Mouse (Mus musculus) lung, adult 2 months (tissue): ENCODE measurements around the gene Ddx46.
"Not testable (repeated sequence)": the region's sequence is repeated elsewhere in the genome, so short reads cannot be mapped to it uniquely, and the experiment has no call there.

Experiments
- CTCF ChIP-seq: fragments of 200-500 bp; IDR thresholded peaks from 2 replicates; pipeline ENCODE4 v1.5.1; 2011; ENCODE audit warnings: mild to moderate bottlenecking, low read length, control low read depth; ENCODE audit not compliant: insufficient read depth
- POLR2A ChIP-seq: fragments of 200-500 bp; IDR thresholded peaks from 2 replicates; pipeline ENCODE4 v1.6.1; 2011; ENCODE audit warnings: low read depth, mild to moderate bottlenecking, control low read depth, low read length, borderline replicate concordance; ENCODE audit errors: extremely low read depth

- TF ChIP-seq CTCF, POLR2A: not testable (repeated sequence)
Measured at GRCm38 (mm10) chr13:55622156-55622648, 12.6 kb upstream of the Ddx46 start.
